Mouse (Mus musculus) Muller cell, postnatal 12 days (primary cell): ENCODE measurements around the gene Cse1l.
A peak's percentile ranks its signal among the peaks of the same experiment; 100 is the strongest.

ENCODE experiments used
- DNase-seq: peaks from one replicate; pipeline ENCODE4 v3.0.0-alpha.2; 2015; ENCODE audit errors: inconsistent ontology term

The Cse1l gene

DNA sequence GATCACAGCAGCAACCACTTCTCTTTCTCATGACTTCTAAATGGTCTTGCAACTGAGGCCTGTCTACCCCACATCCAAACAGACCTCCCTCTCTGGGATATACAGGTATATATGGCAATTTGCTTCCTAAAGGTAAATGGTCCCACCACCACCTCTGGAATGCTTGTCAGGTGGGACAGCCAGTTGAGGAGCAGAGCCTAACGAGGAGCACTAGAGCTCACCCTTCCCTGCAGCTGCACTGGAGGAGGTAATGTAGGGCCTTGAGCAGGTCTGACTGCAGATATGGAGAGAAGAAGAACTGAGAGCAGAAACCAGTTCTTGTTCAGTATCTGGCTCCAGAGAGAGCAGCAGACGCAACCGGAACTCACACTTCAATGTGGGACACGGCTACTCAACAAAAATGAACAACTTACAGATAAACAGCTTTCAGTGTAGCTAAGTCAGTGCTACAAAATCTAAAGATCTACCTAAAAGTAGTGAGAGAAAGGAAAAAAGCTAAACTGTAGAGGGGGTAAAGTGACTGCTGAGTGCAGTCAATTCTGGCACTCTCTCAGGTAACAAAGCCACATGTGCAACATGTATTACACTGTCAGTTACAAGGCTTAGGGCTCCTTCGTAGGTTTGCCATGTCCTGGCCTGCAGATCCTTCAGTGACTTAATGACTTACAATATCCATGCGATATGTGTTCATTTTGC, 68.5 kb downstream of the Cse1l start:
- no peak for DNase-seq

DNA sequence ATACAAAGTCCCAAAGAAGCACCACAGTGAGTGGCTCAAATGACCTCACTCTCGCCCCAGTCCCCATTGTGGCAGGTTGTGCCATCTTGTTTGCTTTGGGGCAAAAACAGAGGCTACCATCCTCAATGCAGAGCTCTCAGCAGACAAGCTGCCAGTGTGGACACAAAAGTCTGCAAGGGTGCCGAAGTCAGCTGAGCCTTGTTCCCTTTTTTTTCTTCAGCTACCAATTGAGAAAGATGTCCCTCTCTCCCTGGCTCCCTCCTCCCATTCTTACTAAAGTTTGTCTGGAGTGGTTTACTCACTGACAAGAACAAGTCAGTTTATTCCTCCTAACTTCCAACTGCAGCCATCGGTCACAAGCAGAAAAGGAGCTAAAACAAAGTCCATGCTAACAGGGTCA, 70.5 kb downstream of the Cse1l start:
- no peak for DNase-seq

DNA sequence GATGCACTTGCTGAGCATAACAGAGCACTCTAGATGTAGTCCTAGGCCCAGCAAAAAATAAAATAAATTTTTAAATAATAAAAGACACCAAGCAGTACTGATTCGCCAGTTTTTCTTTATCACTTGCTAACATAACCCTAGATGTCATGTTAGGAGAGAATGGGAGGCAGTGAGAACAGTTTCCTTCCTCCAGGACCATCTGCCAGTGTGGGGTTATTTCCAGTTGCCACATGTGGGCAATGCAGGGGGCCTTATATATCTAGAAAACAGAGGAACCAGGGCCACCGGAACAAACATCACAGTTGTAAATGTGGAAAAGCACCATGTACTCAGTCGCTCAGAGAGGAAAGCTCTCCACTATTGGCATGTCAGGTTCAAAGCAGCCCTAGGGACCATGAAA, 71.7 kb downstream of the Cse1l start:
- DNase-seq: no peak

DNA sequence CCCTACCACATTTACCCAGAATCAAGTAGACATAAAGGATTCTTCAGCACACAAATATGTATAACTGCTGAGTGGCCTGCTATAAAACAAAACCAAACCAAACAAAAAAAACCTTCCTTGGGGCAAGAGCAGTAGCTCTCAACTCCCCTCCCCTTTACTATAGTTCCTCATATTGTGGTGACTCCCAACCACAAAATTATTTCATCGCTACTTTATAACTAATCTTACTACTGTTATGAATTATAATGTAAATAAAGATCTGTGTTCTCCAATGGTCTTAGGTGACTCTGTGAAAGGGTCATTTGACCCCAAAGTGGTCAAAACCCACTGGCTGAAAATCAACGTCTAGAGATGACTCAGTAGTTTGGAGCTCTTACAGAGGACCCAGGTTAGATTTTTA, 74.3 kb downstream of the Cse1l start:
- DNase-seq: no peak

GRCm38 (mm10) chr2:166983351-166983894, 77.6 kb downstream of the Cse1l start:
- no peak for DNase-seq

DNA sequence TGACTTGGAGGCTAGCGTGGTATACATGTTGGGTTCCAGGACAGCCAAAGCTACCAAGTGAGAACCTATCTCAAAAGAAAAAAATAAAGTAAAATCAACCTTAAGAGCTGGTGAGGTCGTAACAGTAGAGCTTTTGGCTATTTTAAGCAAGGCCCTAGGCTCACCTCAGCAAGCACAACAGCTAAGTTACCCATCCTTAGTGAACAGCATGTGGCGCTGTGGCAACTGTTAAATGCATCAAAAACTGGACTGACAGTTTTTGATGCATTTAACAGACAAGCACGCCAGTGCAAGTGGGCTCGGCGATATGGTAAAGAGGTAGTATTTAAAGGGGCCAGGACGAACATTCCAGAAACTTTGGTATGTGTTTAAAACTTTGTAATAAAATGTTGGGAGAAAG, 85.0 kb downstream of the Cse1l start:
- DNase-seq: no peak

- DNase-seq: peak; percentile 56
Measured at GRCm38 (mm10) chr2:166991945-166992344, 86.1 kb downstream of the Cse1l start.

- DNase-seq: peak; percentile 21
Measured at GRCm38 (mm10) chr2:166995021-166995795, 89.4 kb downstream of the Cse1l start.
